Mouse (Mus musculus) thymus, postnatal 36 days (tissue): ENCODE results near the gene Gtf3c4.

Experiments
- DNase-seq, 2 experiments: peaks; one replicate each; pipeline ENCODE4 v3.0.0; 2022; ENCODE audit warnings: mixed read lengths in 2 of 2

Gene Gtf3c4

GRCm38 (mm10) chr2:28840222-28840951 is at the start of gene Gtf3c4, which contains the start of gene Ddx31:
Gene Gtf3c4, minus strand, starts transcription at chr2:28840360.
Gene Ddx31, plus strand, starts transcription at chr2:28840406.
- DNase-seq, result peak; percentile 93 to 95

GRCm38 (mm10) chr2:28884914-28885313 is 44.8 kb upstream of the Gtf3c4 start:
- DNase-seq, result no peak

- no peak for DNase-seq
Observed at GRCm38 (mm10) chr2:28882826-28883485, 42.8 kb upstream of the Gtf3c4 start.

GRCm38 (mm10) chr2:28882047-28882446 is 41.9 kb upstream of the Gtf3c4 start:
- DNase-seq, result no peak

- DNase-seq, result no peak
Observed at GRCm38 (mm10) chr2:28881275-28881674, 41.1 kb upstream of the Gtf3c4 start.

GRCm38 (mm10) chr2:28875554-28875953 is 35.4 kb upstream of the Gtf3c4 start:
- no peak for DNase-seq

GRCm38 (mm10) chr2:28867495-28867894 is 27.3 kb upstream of the Gtf3c4 start:
- DNase-seq, result no peak

GRCm38 (mm10) chr2:28863857-28864256 is 23.7 kb upstream of the Gtf3c4 start:
- DNase-seq, result peak in 1 of 2 experiments; percentile 21

- no peak for DNase-seq
Observed at GRCm38 (mm10) chr2:28860678-28861423, 20.7 kb upstream of the Gtf3c4 start.

GRCm38 (mm10) chr2:28859303-28859702 is 19.1 kb upstream of the Gtf3c4 start:
- DNase-seq, result no peak

- no peak for DNase-seq
Observed at GRCm38 (mm10) chr2:28855773-28856172, 15.6 kb upstream of the Gtf3c4 start.

- peak in 1 of 2 experiments; percentile 17 for DNase-seq
Observed at GRCm38 (mm10) chr2:28852594-28852993, 12.4 kb upstream of the Gtf3c4 start.

- no peak for DNase-seq
Observed at GRCm38 (mm10) chr2:28848879-28849278, 8.7 kb upstream of the Gtf3c4 start.

- no peak for DNase-seq
Observed at GRCm38 (mm10) chr2:28842042-28842441, 1.9 kb upstream of the Gtf3c4 start.

GRCm38 (mm10) chr2:28839501-28840221 is 499 bp downstream of the Gtf3c4 start:
- peak in 1 of 2 experiments; percentile 7 for DNase-seq

GRCm38 (mm10) chr2:28836181-28836940 is 3.8 kb downstream of the Gtf3c4 start:
- DNase-seq, result no peak

- no peak for DNase-seq
Observed at GRCm38 (mm10) chr2:28829265-28829664, 10.9 kb downstream of the Gtf3c4 start.

- no peak for DNase-seq
Observed at GRCm38 (mm10) chr2:28818866-28819265, 21.3 kb downstream of the Gtf3c4 start.

GRCm38 (mm10) chr2:28810260-28811013 is 29.7 kb downstream of the Gtf3c4 start:
- peak; percentile 5 to 47 for DNase-seq

- DNase-seq, result no peak
Observed at GRCm38 (mm10) chr2:28808841-28809240, 31.3 kb downstream of the Gtf3c4 start.

GRCm38 (mm10) chr2:28803406-28803805 is 36.8 kb downstream of the Gtf3c4 start:
- no peak for DNase-seq
